Mouse (Mus musculus) gastrocnemius, postnatal 36 days (tissue): ENCODE measurements around the gene Tmcc3. TPM values are rescaled to one million over a fixed set of nuclear protein-coding genes. Genes with fewer than 3 reads are reported as not detected.
A peak's percentile ranks its signal among the peaks of the same experiment; 100 is the strongest.

ENCODE experiments used
- DNase-seq, 2 experiments: peaks; one replicate each; pipeline ENCODE4 v3.0.0; 2022
- intact Hi-C: fragments of 180-260 bp; cut with DNase I; formaldehyde crosslinking; loops from one replicate; pipeline ENCODE4 v1.15.1; 2025
- total RNA-seq, 2 experiments: library from RNA; stranded (reverse); gene quantifications; 2 replicates each; pipeline ENCODE4 v1.2.3; 2021

Gene Tmcc3
- total RNA-seq, 2 experiments from 2014 or later = 17.3 to 19.3 TPM

DNA sequence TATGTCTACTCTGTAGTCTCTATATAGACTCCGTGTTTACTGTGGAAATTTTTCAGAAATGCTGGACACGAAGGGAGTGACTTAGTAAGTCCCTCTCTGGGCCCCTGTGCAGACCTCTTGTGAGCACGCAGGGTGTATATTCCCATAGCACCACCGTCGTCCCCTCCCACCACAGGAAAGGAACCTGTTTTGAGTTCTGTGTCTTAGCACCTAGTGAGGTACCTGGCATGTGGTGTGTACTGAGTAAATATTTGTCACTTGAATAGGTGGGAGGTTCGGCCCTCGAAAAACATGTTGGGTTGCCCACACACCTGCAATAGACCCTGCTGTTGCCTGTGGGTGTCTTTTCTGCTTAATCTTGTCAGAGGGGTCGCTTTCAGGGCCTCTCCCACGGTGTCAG, 99.8 kb downstream of the Tmcc3 start:
- DNase-seq = no peak
- intact Hi-C loops = loop anchor here (5.0 kb wide), 2 partner anchors 46 to 101 kb away; no protein-coding TSS in a partner anchor

DNA sequence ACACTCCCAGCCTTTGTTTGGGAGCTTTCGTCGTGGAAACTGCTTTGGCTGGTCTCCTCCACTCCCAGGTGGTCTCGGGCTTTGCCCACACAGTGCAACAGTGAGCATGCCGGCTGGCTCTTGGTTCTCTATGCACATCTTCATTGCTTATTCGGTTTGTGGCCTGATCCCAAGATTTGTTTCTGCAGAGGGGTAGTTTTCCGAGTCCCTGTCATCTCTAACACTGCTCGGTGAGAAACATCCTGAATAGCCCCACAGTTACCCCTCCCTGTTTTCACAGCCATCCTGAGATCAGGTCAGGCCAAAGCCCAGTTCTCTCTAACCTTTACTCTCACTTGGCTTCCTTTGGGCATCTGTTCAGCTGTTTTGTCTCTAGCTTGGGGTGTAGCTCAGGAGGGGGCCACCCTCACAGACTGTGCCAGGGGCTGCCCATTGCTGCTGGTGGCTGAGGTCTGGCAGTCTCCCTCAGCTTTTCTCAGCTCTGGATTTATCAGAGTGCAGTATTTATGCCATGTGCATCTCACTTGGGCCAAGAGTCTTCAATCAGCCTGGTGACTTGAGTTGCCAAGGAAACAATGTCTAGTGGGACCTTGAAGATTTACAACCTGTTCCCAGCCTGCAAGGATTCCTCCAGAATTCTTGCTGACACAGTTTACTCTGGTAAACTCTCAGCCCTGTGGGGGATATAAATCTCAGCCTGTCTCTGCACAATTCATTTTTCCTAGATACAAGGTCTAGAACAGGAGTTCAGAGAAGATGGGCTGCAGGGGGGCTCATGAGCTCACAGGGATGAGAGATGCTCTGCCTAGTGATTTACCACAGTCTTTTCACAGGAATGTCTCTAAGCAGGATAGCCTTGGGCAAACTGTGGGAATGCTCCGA, 102.3 kb downstream of the Tmcc3 start:
- DNase-seq = peak in 1 of 2 experiments; percentile 24
- intact Hi-C loops = loop anchor here (5.0 kb wide), 2 partner anchors 43 to 98 kb away; no protein-coding TSS in a partner anchor

- intact Hi-C loops = no loop called here
- no peak for DNase-seq
Measured at GRCm38 (mm10) chr10:94415950-94416844, 104.4 kb downstream of the Tmcc3 start.

- intact Hi-C loops = no loop called here
- no peak for DNase-seq
Measured at GRCm38 (mm10) chr10:94417643-94418042, 105.9 kb downstream of the Tmcc3 start.

GRCm38 (mm10) chr10:94426000-94426920, 114.5 kb downstream of the Tmcc3 start:
- intact Hi-C loops = no loop called here
- DNase-seq = peak; percentile 50 to 69

DNA sequence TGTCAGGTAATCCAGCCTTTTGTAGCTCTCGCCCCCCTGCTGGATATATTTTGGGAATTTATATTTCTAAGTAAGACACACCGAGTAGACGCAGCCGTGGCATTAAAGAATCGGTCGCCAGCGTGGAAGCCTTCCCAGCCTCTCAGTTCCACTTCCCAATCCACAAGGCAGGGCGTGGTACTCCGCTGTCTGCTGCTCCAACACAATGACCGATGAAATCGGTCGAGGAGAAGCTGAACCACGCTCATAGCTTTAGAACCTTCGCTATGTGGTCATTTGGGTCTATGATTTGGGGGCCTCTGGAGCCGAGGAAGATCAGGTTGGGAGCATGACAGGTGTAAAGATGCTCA, 115.1 kb downstream of the Tmcc3 start:
- DNase-seq = no peak
- intact Hi-C loops = no loop called here

GRCm38 (mm10) chr10:94428186-94428942, 116.6 kb downstream of the Tmcc3 start:
- intact Hi-C loops = no loop called here
- no peak for DNase-seq

DNA sequence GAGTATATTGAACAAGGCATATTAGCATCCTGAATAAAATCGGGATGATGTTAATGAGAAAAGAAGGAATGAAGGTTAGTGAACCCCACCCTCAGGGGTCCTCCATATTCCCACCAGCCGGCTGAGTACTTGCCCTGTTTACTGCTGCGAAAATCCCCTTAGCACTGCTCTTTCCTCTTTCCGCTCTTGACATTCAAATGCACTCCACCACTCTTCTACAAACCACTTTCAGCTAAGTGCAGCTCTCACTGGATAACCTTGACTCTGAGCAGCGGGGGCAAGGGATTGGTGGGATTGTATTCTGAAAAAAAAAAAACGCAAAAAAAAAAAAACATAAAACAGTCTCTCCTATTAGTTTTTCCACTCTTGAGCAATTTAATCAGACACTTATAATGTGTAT, 118.8 kb downstream of the Tmcc3 start:
- DNase-seq = no peak
- intact Hi-C loops = loop anchor here (5.0 kb wide), 1 partner anchor 82 kb away; no protein-coding TSS in a partner anchor

GRCm38 (mm10) chr10:94432933-94433332, 121.2 kb downstream of the Tmcc3 start:
- intact Hi-C loops = loop anchor here (5.0 kb wide), 1 partner anchor 79 kb away; no protein-coding TSS in a partner anchor
- DNase-seq = peak in 1 of 2 experiments; percentile 36

DNA sequence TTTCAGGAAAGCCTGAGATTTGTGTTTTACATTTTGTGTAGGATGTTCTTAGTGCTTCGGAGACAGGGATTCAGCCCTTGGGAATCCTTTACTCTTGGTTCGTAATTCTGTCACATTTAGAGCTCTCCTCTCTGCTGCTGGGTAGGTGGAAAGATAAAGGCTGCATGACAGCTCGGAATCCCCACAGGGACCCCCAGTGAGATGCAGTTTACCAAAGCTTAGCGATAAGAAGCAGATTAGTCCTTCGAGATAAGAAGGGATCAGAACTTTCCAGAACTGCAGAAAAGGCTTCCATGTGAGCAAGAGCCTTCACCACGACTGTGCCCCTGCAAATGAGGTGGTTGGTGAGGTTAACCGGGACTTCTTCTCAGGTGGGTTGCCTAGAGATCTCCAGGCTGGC, 122.2 kb downstream of the Tmcc3 start:
- no peak for DNase-seq
- intact Hi-C loops = loop anchor here (5.0 kb wide), 1 partner anchor 78 kb away; no protein-coding TSS in a partner anchor

GRCm38 (mm10) chr10:94442725-94443124, 131.0 kb downstream of the Tmcc3 start:
- DNase-seq = no peak

DNA sequence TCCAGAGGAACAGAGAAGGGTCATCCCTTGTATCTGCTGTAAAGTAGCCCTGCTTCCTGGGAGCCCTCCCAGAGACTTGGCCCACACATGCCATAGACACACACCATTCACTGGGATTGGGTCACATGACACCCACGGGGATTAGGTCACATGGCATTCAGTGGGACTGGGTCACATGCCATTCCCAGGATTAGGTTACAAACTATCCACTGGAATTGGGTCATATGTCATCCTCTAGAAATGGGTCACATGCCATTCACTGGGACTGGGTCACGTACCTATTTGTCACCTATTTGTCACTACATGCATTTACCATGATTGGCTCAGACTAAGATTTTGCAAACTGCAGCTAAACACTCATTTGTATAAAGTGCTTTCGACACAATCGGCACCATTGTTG, 131.7 kb downstream of the Tmcc3 start:
- intact Hi-C loops = no loop called here
- DNase-seq = no peak

More at GRCm38 (mm10) chr10:94442725-94443124, 131.0 kb downstream of the Tmcc3 start:
- intact Hi-C loops = no loop called here

GRCm38 (mm10) chr10:94445192-94445591, 133.4 kb downstream of the Tmcc3 start:
- DNase-seq = no peak
- intact Hi-C loops = no loop called here

DNA sequence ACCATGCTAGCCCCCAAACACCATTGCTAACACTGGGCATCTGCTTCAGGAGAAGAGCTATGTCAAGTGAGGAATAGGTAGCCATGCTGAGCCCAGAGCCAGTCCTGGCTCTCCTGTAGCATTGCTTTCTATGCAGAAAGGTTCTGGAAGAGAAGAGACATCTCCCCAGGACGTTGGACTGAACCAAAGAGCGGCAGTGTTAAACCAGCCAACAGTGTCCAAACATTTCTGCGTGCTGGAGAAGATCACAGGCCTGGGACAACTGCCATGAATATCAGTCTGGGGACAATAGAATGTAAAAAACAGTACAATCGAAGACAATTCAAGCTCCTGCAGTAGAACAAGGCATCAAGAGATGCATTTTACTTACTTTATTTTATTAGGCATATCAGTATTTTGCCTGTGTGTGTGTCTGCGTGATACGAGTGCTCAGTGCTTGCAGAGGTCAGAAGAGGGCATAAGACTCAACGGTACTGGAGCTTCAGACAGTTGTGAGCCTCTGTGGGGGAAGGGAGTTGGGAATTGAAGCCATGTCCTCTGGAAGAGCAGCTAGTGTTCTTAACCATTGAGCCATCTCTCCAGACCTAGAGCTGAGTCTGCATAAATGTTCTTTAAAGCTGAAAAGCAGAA, 134.7 kb downstream of the Tmcc3 start:
- intact Hi-C loops = no loop called here
- DNase-seq = no peak

DNA sequence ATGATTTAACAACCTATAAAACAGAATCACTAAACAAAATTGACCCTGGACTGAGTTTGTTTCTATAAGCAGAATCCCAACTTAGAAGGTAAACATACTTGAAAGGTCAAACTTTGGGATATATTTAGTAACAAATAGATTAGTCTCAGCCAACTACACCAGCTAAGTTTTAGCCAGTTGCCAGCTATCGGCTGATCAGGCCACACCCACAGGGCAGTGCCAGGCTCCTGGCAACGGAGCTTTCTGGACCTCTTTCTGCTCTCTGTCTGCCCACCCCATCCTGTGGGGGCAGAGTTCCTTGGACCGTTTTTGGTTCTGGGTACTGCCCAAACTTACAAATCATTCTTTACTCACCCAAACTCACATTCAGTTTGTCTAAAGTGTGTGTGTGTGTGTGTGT, 137.9 kb downstream of the Tmcc3 start:
- no peak for DNase-seq
- intact Hi-C loops = no loop called here

DNA sequence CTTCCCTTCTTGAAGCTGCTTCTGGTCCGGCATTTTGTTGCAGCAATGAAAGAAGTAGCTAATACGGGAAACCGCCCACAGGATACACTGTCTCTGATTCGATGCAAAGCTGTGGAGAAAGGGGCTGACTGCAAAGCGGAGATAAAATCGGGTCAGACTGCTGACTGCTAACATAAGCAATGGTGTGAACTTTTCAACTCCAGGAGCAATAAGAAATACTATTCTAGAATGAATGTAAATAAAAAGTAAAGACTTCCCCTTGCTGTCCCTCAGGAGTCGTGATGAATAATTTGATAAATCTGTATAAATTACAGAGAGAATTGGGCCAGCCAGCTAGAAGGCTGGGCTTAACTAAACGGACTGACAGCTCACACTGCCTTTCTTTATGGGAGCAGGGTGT, 139.0 kb downstream of the Tmcc3 start:
- DNase-seq = no peak
- intact Hi-C loops = no loop called here

- intact Hi-C loops = loop anchor here (5.0 kb wide), 1 partner anchor 45 kb away; no protein-coding TSS in a partner anchor
- DNase-seq = no peak
Measured at GRCm38 (mm10) chr10:94457454-94457853, 145.7 kb downstream of the Tmcc3 start.

DNA sequence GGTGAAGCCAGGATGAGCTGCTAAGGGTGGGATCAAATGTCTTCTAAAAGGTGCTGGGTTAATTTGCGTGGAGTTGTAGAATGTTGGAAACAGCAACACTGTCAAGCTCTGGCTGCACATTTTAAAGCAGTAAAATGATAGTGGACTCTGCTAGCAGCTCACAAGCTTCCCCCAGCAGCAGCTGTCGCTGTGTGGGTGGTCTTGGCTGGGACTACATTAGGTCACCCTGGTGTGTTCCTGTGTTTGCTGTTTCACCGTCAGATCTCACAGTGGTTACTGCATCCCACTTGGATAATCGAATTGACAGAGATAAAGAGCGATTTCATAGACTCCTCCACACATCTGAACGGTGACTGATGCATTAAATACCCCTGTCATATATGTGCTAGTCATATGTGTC, 146.9 kb downstream of the Tmcc3 start:
- peak in 1 of 2 experiments; percentile 20 for DNase-seq
- intact Hi-C loops = loop anchor here (5.0 kb wide), 1 partner anchor 46 kb away; no protein-coding TSS in a partner anchor

GRCm38 (mm10) chr10:94461378-94461777, 149.6 kb downstream of the Tmcc3 start:
- no peak for DNase-seq

More at GRCm38 (mm10) chr10:94461378-94461777, 149.6 kb downstream of the Tmcc3 start:
- intact Hi-C loops = loop anchor here (5.0 kb wide), 1 partner anchor 56 kb away; no protein-coding TSS in a partner anchor
